Mouse (Mus musculus): ENCODE results near the gene Urod. TPM values are rescaled to one million over a fixed set of nuclear protein-coding genes. Genes with fewer than 3 reads are reported as not detected.

Gene Urod
- polyA plus RNA-seq (2012; rRNA removed), result 78.5 and 92.3 TPM in 2 replicates
- 79.2 and 96.1 TPM in 2 replicates for polyA plus RNA-seq (2014; fragmentation: Nextera tagmentation; extraction: Ambion mirVana)

DNA sequence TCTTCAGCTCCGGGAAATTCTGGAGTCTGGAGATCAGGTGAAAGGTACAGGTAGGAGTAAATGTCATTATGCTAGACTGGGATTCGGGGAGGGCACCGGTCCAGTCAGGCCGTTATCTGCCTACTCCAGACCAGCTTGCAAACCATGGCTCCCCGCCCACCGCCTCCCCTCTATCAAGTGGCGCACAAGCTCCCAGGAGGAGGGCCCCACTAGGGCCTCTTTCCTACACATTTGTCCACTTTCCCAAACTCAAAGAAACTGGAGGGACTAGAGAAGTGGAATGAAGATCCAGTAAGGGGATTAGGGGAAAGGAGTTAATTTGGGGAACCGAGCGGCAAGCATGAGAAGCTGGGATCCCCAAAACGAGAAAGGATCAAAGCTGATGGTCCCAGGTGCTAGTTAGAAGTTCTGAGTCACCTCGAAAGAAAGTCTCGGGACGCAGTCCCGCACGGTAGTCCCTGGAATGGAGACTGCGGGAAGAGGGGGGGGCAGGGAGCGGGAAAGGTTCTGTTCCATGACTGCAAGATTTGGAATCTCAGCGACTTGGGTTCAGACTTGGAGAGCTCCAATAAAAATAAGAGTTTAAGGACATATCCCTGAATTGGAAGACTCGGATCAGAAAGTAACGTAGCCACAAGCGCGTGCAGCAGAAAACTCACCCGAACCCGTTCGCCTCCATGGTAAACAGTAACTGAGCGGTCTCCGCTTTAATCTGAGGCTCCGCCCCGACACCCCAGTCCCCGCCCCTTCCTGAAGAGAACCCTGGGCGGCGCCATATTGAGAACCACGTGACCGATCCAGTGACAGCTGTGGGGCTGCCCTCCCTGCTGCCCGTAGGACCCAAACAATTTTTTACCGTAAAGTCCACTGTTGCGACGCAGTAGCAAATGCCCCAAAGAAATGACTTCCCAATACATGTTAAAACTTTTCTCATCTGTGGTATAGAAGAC, at the start of gene Urod:
Gene Urod (minus strand): TSS at position 742 of the 950 bp plus-strand sequence.
- no peaks in the 10 kb centered on the region for H3K9me3 ChIP-seq (ENCODE audit: control insufficient read depth, low read length)
- peak within 1 kb of the TSS; percentile 75 for H3K9ac ChIP-seq (ENCODE audit: low read depth, low read length, severe bottlenecking)
- H3K36me3 ChIP-seq (ENCODE audit: control insufficient read depth, insufficient read depth, low read length), result peaks cover 23% of the 10 kb centered on the region
- peak within 1 kb of the TSS; percentile 61 for H3K27ac ChIP-seq (replicated peaks; ENCODE audit: low read depth, low read length)
- 1% methylated on average over 38 of the region's 38 CpGs for WGBS
- peak; percentile 98 for DNase-seq (ENCODE audit: low spot score)
- peak; percentile 96 for ATAC-seq (ENCODE audit: low FRiP score, low read depth)
- peak within 1 kb of the TSS; percentile 90 for H3K4me3 ChIP-seq (replicated peaks; ENCODE audit: low read length)
- H3K4me2 ChIP-seq (replicated peaks; ENCODE audit: low read depth, low read length, severe bottlenecking), result peak within 1 kb of the TSS; percentile 99
- no peaks in the 10 kb centered on the region for H3K27me3 ChIP-seq (ENCODE audit: control insufficient read depth, insufficient read depth, low read length)
- H3K4me1 ChIP-seq (ENCODE audit: control insufficient read depth, insufficient read depth, low read length), result peaks cover 8% of the 10 kb centered on the region
- TF ChIP-seq POLR2A (IDR thresholded peaks at IDR 0.05; ENCODE audit: borderline replicate concordance, extremely low read depth, insufficient read depth, insufficient read length), result no peak

DNA sequence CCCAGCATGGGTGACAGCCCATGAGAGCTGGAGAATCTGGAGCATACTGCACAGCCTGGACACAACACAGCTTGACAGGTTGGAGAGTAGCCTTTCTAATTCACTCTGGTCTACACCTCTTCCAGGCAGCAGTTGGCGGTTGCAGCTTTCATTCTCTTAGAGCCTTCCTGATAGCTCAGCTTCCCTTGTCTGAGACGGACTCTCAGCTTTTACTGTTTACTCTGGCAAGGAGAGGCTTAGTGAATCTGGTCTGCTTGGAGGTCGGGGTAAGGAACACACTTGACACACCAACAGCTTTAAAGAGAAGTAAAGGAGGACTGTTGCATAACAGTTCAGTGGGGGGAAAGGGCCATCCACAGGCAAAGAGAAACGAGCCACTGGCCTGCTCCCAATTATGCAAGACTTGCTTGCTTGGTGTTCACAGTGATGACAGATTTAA, 47.1 kb upstream of the Urod start:
- Histone ChIP-seq H3K27ac (replicated peaks; ENCODE audit: low read depth, low read length) (0 out of 2 replicates have a peak overlapping the region, but pooled peaks have one; percentile 9), H3K36me3 (ENCODE audit: control insufficient read depth, insufficient read depth, low read length) (peaks cover 5% of the 10 kb centered on the region), H3K27me3 (ENCODE audit: control insufficient read depth, insufficient read depth, low read length) (no peaks in the 10 kb centered on the region), H3K9me3 (ENCODE audit: control insufficient read depth, low read length) (no peaks in the 10 kb centered on the region), H3K4me1 (ENCODE audit: control insufficient read depth, insufficient read depth, low read length) (peaks cover 20% of the 10 kb centered on the region), H3K4me2 (replicated peaks; ENCODE audit: low read depth, low read length, severe bottlenecking) (no peak overlapping the region), H3K9ac (ENCODE audit: low read depth, low read length, severe bottlenecking) (no peak overlapping the region), H3K4me3 (replicated peaks; ENCODE audit: low read length) (no peak overlapping the region)
- peak; percentile 3 for DNase-seq (ENCODE audit: low spot score)
- whole genome bisulfite sequencing, result 37% methylated on average over 4 of the region's 4 CpGs
- no peak for TF ChIP-seq POLR2A (IDR thresholded peaks at IDR 0.05; ENCODE audit: borderline replicate concordance, extremely low read depth, insufficient read depth, insufficient read length)
- no peak for ATAC-seq (ENCODE audit: low FRiP score, low read depth)

DNA sequence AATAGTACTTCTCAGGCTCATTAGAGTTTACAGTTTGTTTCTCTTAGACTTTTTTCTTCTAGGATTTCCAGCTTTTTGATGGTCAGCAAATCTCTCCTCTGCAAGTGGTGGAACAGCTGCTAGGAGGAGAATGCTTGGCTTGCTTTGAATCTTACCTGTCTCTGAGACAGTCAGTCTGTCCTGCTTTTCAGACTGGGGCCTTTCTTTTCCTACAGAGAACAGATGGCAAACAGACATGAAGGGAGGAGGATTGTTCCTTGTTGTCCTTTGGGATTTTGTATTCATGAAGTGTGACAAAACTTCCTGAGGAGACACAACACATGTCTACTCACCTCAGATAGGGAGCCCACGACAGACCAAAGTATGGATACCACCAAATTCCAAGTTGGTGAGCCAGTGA, 46.6 kb upstream of the Urod start:
- Histone ChIP-seq H3K36me3 (ENCODE audit: control insufficient read depth, insufficient read depth, low read length) (peaks cover 5% of the 10 kb centered on the region), H3K27me3 (ENCODE audit: control insufficient read depth, insufficient read depth, low read length) (no peaks in the 10 kb centered on the region), H3K27ac (replicated peaks; ENCODE audit: low read depth, low read length) (peak overlapping the region; percentile 48; the same call in 1 of the 2 replicates), H3K4me1 (ENCODE audit: control insufficient read depth, insufficient read depth, low read length) (peaks cover 20% of the 10 kb centered on the region), H3K4me2 (replicated peaks; ENCODE audit: low read depth, low read length, severe bottlenecking) (no peak overlapping the region), H3K4me3 (replicated peaks; ENCODE audit: low read length) (no peak overlapping the region), H3K9me3 (ENCODE audit: control insufficient read depth, low read length) (no peaks in the 10 kb centered on the region), H3K9ac (ENCODE audit: low read depth, low read length, severe bottlenecking) (no peak overlapping the region)
- ATAC-seq (ENCODE audit: low FRiP score, low read depth) (no peak), DNase-seq (ENCODE audit: low spot score) (no peak)
- TF ChIP-seq POLR2A (IDR thresholded peaks at IDR 0.05; ENCODE audit: borderline replicate concordance, extremely low read depth, insufficient read depth, insufficient read length), result no peak
- 47% methylated on average over 1 of the region's 1 CpGs for WGBS

DNA sequence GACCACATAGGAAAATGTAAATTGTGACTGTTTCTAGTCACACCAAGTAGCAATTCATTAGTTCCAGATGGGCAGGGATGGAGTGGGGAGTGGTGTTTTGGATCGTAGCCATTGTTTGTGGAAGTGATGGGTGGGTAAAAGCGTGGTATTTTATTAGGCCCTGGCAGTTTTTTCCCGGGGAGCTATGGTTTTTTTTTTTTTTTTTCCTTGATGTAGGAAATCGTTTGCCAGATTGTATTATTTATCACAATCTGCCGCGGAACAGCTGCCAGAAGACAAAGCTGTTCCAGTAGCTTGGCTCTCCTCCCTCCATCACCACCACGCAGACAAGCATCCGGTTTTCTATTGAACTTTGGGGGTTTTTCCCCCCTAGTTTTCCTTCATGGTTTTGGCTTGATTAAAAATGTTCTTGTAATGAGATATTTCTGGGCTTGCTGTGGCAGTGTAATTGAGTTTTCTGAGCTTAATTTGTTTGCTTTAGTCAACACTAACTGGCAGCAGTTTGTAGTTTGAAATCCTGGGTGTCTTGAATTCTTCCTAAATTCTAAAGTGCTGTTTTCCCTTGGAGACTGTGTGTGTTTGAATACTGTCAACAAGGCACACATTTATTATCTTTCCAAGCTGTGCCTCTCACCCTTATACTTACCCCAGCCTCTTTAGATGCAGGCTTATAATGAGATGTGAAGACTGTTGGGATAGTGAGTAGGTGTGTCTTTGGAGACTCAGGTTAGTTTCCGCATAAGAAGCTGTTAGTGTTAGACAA, 45.9 kb upstream of the Urod start:
- 19% methylated on average over 9 of the region's 9 CpGs for WGBS
- no peaks in the 10 kb centered on the region for H3K27me3 ChIP-seq (ENCODE audit: control insufficient read depth, insufficient read depth, low read length)
- no peak overlapping the region for H3K9ac ChIP-seq (ENCODE audit: low read depth, low read length, severe bottlenecking)
- H3K4me2 ChIP-seq (replicated peaks; ENCODE audit: low read depth, low read length, severe bottlenecking), result no peak overlapping the region; the same call in 1 of the 2 replicates
- ATAC-seq (ENCODE audit: low FRiP score, low read depth) (peak; percentile 79), DNase-seq (ENCODE audit: low spot score) (peak; percentile 86)
- H3K27ac ChIP-seq (replicated peaks; ENCODE audit: low read depth, low read length), result peak overlapping the region; percentile 48
- no peak overlapping the region for H3K4me3 ChIP-seq (replicated peaks; ENCODE audit: low read length)
- H3K36me3 ChIP-seq (ENCODE audit: control insufficient read depth, insufficient read depth, low read length), result peaks cover 9% of the 10 kb centered on the region
- no peak for TF ChIP-seq POLR2A (IDR thresholded peaks at IDR 0.05; ENCODE audit: borderline replicate concordance, extremely low read depth, insufficient read depth, insufficient read length)
- peaks cover 20% of the 10 kb centered on the region for H3K4me1 ChIP-seq (ENCODE audit: control insufficient read depth, insufficient read depth, low read length)
- no peaks in the 10 kb centered on the region for H3K9me3 ChIP-seq (ENCODE audit: control insufficient read depth, low read length)

DNA sequence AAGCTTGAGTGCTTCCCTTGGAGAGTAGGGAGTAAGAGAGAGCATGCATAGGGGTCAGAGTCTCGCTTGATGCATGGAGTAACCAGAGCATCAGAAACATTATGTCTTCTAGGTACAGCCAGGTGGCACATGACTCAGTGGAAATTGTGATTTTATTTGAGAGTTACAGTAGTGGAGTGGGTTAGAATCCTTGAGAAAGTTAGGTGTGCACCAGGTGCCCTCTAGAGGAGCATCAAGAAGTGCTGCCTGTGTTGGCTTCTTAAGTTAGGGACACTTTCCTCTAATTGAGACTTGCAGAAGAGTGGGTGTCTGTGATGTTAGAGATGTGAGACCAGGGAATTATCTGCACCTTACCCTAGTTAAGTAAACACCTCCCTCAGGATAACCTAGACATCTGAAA, 36.9 kb upstream of the Urod start:
- no peak overlapping the region for H3K9ac ChIP-seq (ENCODE audit: low read depth, low read length, severe bottlenecking)
- H3K4me3 ChIP-seq (replicated peaks; ENCODE audit: low read length), result no peak overlapping the region
- no peaks in the 10 kb centered on the region for H3K27me3 ChIP-seq (ENCODE audit: control insufficient read depth, insufficient read depth, low read length)
- H3K27ac ChIP-seq (replicated peaks; ENCODE audit: low read depth, low read length), result no peak overlapping the region
- DNase-seq (ENCODE audit: low spot score), result no peak
- no peak for TF ChIP-seq POLR2A (IDR thresholded peaks at IDR 0.05; ENCODE audit: borderline replicate concordance, extremely low read depth, insufficient read depth, insufficient read length)
- no peaks in the 10 kb centered on the region for H3K4me1 ChIP-seq (ENCODE audit: control insufficient read depth, insufficient read depth, low read length)
- peaks cover 32% of the 10 kb centered on the region for H3K36me3 ChIP-seq (ENCODE audit: control insufficient read depth, insufficient read depth, low read length)
- WGBS, result 93% methylated on average over 1 of the region's 1 CpGs
- no peaks in the 10 kb centered on the region for H3K9me3 ChIP-seq (ENCODE audit: control insufficient read depth, low read length)
- ATAC-seq (ENCODE audit: low FRiP score, low read depth), result no peak
- H3K4me2 ChIP-seq (replicated peaks; ENCODE audit: low read depth, low read length, severe bottlenecking), result no peak overlapping the region

Measured in limb, embryonic 14.5 days (tissue).